15 mouse cellular contexts compared by ENCODE assay signal in the genomic region with DNA sequence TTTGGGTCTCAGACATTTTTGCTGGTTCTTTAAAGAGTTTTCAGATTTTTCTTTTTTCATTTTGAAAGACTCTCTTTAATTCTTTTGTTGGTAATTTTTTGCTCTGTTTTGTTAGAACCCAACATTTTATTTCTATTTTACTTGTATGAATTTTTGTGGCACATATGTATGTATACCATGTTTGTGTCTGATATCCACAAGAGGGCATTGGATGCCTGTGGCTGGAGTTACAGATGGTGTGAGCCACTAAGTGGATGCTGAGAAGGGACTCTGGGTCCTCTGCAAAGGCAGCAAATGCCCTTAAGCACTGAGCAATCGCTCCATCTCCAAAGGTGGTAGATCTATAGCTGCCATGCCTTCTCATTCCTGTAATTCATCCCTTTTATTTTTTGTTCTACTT. TPM values are rescaled to one million over a fixed set of nuclear protein-coding genes. Genes with fewer than 3 reads are reported as not detected.
DNase-seq lines count a peak whose midpoint lies in the region; ATAC-seq and TF ChIP-seq lines count a peak whose summit lies in the region.
"Had no signal": no experiment of that assay in that cellular context is flagged by ENCODE, and none has a peak within 500 bp of the region (broad histone marks: within the 10 kb centered on the region; RNA-seq: fewer than 3 reads in every experiment).

No protein-coding gene starts in this region.

- no peak overlapping the region for H3K4me2 ChIP-seq in heart, embryonic 11.5 days
- H3K4me2 ChIP-seq: embryonic facial prominence, embryonic 15.5 days; midbrain, embryonic 12.5 days had no signal

- intact Hi-C loops in gastrocnemius, adult 2 months (cut with DNase I): loop anchor here (2.0 to 10.0 kb wide), 2 partner anchors 190 to 248 kb away; no protein-coding TSS in a partner anchor
- intact Hi-C loops in gastrocnemius, postnatal 14 days (cut with DNase I; ENCODE audit: low total_unique reads): no loop called here

- peak; percentile 51 for TF ChIP-seq CTCF in gastrocnemius, adult 2 months (IDR thresholded peaks at IDR 0.05)

- no peaks in the 10 kb centered on the region for H3K27me3 ChIP-seq in heart, embryonic 11.5 days (ENCODE audit: control insufficient read depth, insufficient read depth, low read length)
- H3K27me3 ChIP-seq: embryonic facial prominence, embryonic 15.5 days; midbrain, embryonic 12.5 days had no signal

- 90% methylated on average over 1 of the region's 1 CpGs for WGBS in heart, embryonic 11.5 days (ENCODE audit: insufficient replicate concordance)

- no peak overlapping the region for H3K9ac ChIP-seq in heart, embryonic 11.5 days (ENCODE audit: low read depth, low read length)
- H3K9ac ChIP-seq: embryonic facial prominence, embryonic 15.5 days; midbrain, embryonic 12.5 days had no signal

- no peak overlapping the region for H3K27ac ChIP-seq in gastrocnemius, adult 2 months
- no peak overlapping the region for H3K27ac ChIP-seq in heart, embryonic 11.5 days (ENCODE audit: low read depth, low read length)
- H3K27ac ChIP-seq: embryonic facial prominence, embryonic 15.5 days; midbrain, embryonic 12.5 days had no signal

- H3K4me1 ChIP-seq in heart, embryonic 11.5 days (ENCODE audit: control insufficient read depth, insufficient read depth, low read length): no peaks in the 10 kb centered on the region
- H3K4me1 ChIP-seq: embryonic facial prominence, embryonic 15.5 days; midbrain, embryonic 12.5 days had no signal

- DNase-seq in gastrocnemius, adult 2 months: no peak
- DNase-seq in gastrocnemius, postnatal 14 days: no peak
- DNase-seq in lung, postnatal 36 days: peak; percentile 8
- DNase-seq in lung, postnatal 14 days: no peak
- peak; percentile 18 for DNase-seq in thymus, postnatal 4 days
- no peak for DNase-seq in cerebellum, adult 9-11 months
- DNase-seq: cerebellum, postnatal 14 days; heart, postnatal 36 days; kidney, adult 18-20 months; left cerebral cortex, postnatal 4 days; right cerebral cortex, postnatal 25 days had no signal

- H3K36me3 ChIP-seq in heart, embryonic 11.5 days (ENCODE audit: control insufficient read depth, insufficient read depth, low read length): peaks cover 7% of the 10 kb centered on the region; the same call in 1 of the 2 replicates

- no peak overlapping the region for H3K4me3 ChIP-seq in gastrocnemius, adult 2 months
- no peak overlapping the region for H3K4me3 ChIP-seq in heart, embryonic 11.5 days (ENCODE audit: low read depth, low read length)
- H3K4me3 ChIP-seq: embryonic facial prominence, embryonic 15.5 days; midbrain, embryonic 12.5 days had no signal

- H3K9me3 ChIP-seq in heart, embryonic 11.5 days (replicated peaks; ENCODE audit: control insufficient read depth, low read length): no peaks in the 10 kb centered on the region
- H3K9me3 ChIP-seq: embryonic facial prominence, embryonic 15.5 days; midbrain, embryonic 12.5 days had no signal

- ATAC-seq in megakaryocyte progenitor cell, adult 5-6 weeks (replicated peaks; ENCODE audit: poor library complexity): peak; percentile 31; the same call in 1 of the 2 replicates
- ATAC-seq in heart, embryonic 11.5 days (replicated peaks; ENCODE audit: insufficient number of reproducible peaks, low FRiP score, low TSS enrichment): no peak

RNA-seq across cellular contexts. Expression of gene Lonp2, which starts 30.7 kb away (rescaled TPM):
- total RNA-seq in gastrocnemius, adult 2 months (2021): 10 to 100 TPM; 51.7 to 55.6 TPM
- 10 to 100 TPM; 40.6 to 42.0 TPM for total RNA-seq in gastrocnemius, postnatal 14 days (2021)
- total RNA-seq in megakaryocyte progenitor cell, adult 5-6 weeks (2015): 37.1 and 47.0 TPM in 2 replicates
- 47.7 and 51.4 TPM in 2 replicates for total RNA-seq in megakaryocyte progenitor cell, adult 5-6 weeks (2017)
- polyA plus RNA-seq in heart, embryonic 11.5 days (2014; fragmentation: Nextera tagmentation; extraction: Ambion mirVana): 53.2 and 69.2 TPM in 2 replicates

Comparison
In these comparisons a context has a peak if more than half of its experiments do, and no peak if none do; other contexts are left out.
1. DNase-seq: peak in lung, postnatal 36 days (single experiment) and thymus, postnatal 4 days (single experiment); none in gastrocnemius, adult 2 months (single experiment), gastrocnemius, postnatal 14 days (single experiment), lung, postnatal 14 days (single experiment) and cerebellum, adult 9-11 months (single experiment).